Mouse (Mus musculus): Measurements from ENCODE around the gene F10. TPM values are rescaled to one million over a fixed set of nuclear protein-coding genes. Genes with fewer than 3 reads are reported as not detected.
A peak's percentile ranks its signal among the peaks of the same experiment; 100 is the strongest.

Gene F10
- polyA plus RNA-seq, 1 experiment from 2014 or later = 1.3 TPM

DNA sequence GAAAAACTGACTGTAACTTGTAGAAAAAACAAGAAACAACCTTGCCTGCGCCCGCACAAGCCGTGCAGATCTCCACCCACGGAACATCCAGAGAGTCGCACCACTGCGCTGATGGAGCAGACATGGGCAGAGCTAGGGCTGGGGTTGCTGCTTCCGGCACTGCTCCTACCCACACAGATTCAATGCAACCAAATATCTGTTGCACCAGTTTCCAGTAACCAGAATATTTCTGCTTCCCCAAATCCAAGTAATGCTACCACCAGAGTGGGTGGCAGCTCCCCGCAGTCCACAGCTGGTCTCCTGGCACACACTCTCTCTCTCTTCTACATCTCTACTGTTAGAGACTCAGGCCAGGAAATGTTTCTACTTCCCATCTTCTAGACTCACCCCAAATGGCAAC lies 15.3 kb upstream of the F10 start:
- Histone ChIP-seq H3K4me2 (no peak overlapping the region), H3K4me1 (no peaks in the 10 kb centered on the region), H3K4me3 (no peak overlapping the region), H3K27me3 (no peaks in the 10 kb centered on the region), H3K27ac (no peak overlapping the region), H3K36me3 (no peaks in the 10 kb centered on the region), H3K9me3 (no peaks in the 10 kb centered on the region), H3K9ac (no peak overlapping the region)
- no peak for ATAC-seq (ENCODE audit: borderline replicate concordance, extremely low read depth, low FRiP score, low TSS enrichment)
- WGBS = 91% methylated on average over 8 of the region's 8 CpGs

DNA sequence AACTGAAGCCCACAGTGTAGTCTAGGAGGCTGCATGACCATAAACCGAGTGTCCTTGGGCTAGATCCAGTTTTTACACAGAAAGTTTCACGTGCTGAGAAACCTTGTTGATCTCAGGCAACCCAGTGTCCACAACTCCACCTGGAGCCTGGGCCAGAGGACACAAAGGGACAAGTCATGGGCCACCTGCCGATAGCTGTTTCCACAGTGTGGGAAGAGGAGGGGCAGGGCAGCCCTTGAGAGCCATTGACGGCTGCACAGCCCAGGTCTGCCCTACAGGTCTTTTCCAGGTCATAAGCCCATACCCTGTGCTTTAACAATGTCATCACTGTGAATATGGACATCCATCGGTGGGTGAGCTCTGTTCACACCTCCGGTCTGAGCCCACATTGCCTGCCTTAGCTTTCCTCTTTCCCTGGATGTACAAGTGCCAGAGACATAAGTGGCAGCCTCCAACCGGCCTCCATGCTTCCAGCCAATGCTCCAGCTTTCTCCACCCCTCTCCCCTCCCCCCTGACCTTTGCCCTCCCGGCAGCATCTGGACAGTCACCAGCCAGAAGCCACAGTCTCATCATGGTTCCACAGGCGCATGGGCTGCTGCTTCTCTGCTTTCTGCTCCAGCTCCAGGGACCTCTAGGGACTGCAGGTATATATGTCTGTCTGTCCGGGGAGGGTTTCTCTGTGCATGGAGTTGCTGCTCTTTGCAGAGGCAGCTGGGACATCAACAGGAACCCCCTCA lies 11.5 kb upstream of the F10 start, which contains the start of gene F7:
Gene F7 (plus strand): TSS at position 548 of the 738 bp plus-strand sequence.
- no peak within 1 kb of the TSS for H3K4me2 ChIP-seq
- no peak within 1 kb of the TSS for H3K4me3 ChIP-seq
- no peaks in the 10 kb centered on the region for H3K4me1 ChIP-seq
- H3K9ac ChIP-seq = no peak within 1 kb of the TSS
- H3K27ac ChIP-seq = no peak within 1 kb of the TSS
- 43% methylated on average over 10 of the region's 10 CpGs for WGBS
- H3K27me3 ChIP-seq = no peaks in the 10 kb centered on the region
- H3K9me3 ChIP-seq = no peaks in the 10 kb centered on the region
- ATAC-seq (ENCODE audit: borderline replicate concordance, extremely low read depth, low FRiP score, low TSS enrichment) = no peak
- H3K36me3 ChIP-seq = no peaks in the 10 kb centered on the region

- no peak overlapping the region for H3K4me3 ChIP-seq
- H3K4me1 ChIP-seq = no peaks in the 10 kb centered on the region
- no peak for ATAC-seq (ENCODE audit: borderline replicate concordance, extremely low read depth, low FRiP score, low TSS enrichment)
- no peak overlapping the region for H3K27ac ChIP-seq
- no peak overlapping the region for H3K9ac ChIP-seq
- H3K36me3 ChIP-seq = no peaks in the 10 kb centered on the region
- no peak overlapping the region for H3K4me2 ChIP-seq
- no peaks in the 10 kb centered on the region for H3K9me3 ChIP-seq
- WGBS = 77% methylated on average over 5 of the region's 5 CpGs
- no peaks in the 10 kb centered on the region for H3K27me3 ChIP-seq
These were observed 9.5 kb upstream of the F10 start for GRCm38 (mm10) chr8:13027615-13028014.

GRCm38 (mm10) chr8:13028482-13028881 lies 8.6 kb upstream of the F10 start:
- no peak overlapping the region for H3K27ac ChIP-seq
- H3K4me2 ChIP-seq = no peak overlapping the region
- H3K9me3 ChIP-seq = no peaks in the 10 kb centered on the region
- H3K4me3 ChIP-seq = no peak overlapping the region
- WGBS = 43% methylated on average over 5 of the region's 5 CpGs
- no peaks in the 10 kb centered on the region for H3K27me3 ChIP-seq
- no peaks in the 10 kb centered on the region for H3K36me3 ChIP-seq
- ATAC-seq (ENCODE audit: borderline replicate concordance, extremely low read depth, low FRiP score, low TSS enrichment) = 0 out of 2 replicates have a peak, but pooled peaks have one; percentile 28
- no peak overlapping the region for H3K9ac ChIP-seq
- H3K4me1 ChIP-seq = no peaks in the 10 kb centered on the region

DNA sequence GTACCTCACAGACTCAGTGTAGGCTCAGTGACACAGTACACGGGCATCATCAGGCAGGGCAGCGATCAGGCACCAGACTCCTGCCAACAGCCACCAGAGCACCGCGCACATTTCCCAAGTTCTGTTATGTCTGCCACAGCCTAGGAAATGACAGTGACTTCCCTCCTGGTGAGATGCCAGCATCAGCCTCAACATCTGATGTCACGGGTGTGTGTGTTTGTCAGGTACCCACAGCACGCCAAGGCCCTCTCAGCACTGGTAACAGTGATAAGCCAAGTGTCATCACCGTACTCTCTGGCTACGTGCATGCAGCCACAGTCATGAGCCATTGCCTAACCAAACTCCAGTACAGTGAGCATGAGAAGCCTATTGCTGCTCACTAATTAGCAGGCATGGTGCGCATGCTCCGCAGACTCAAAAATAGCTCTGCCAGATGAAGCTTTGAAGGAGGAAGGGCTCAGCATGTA lies 729 bp upstream of the F10 start:
- no peak overlapping the region for H3K9ac ChIP-seq
- no peak overlapping the region for H3K27ac ChIP-seq
- 75% methylated on average over 10 of the region's 10 CpGs for WGBS
- no peaks in the 10 kb centered on the region for H3K27me3 ChIP-seq
- no peaks in the 10 kb centered on the region for H3K4me1 ChIP-seq
- ATAC-seq (ENCODE audit: borderline replicate concordance, extremely low read depth, low FRiP score, low TSS enrichment) = no peak
- no peaks in the 10 kb centered on the region for H3K36me3 ChIP-seq
- no peaks in the 10 kb centered on the region for H3K9me3 ChIP-seq
- H3K4me3 ChIP-seq = no peak overlapping the region
- H3K4me2 ChIP-seq = no peak overlapping the region

DNA sequence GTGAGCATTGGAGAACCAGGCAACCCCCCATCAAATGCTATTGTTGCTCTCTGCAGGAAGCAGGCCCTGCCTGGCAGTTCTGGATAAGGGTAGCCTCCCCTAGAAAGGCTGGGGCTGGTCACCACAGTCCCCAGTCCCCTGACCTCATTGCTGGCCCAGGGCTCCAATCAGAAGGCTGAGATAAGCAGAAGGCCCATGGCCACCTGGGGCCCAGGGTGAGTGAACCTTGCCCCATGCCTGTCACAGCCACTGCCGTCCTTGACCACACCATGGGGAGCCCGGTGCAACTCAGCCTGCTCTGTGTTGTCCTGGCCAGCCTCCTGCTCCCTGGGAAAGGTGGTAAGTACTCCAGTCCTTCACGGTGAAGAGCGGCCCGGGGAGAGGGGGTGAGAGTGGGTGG lies 461 bp downstream of the F10 start:
- H3K4me2 ChIP-seq = no peak overlapping the region

GRCm38 (mm10) chr8:13039054-13039453 lies 1.9 kb downstream of the F10 start:
- Histone ChIP-seq H3K27me3 (no peaks in the 10 kb centered on the region), H3K27ac (no peak overlapping the region)
- no peak for ATAC-seq (ENCODE audit: borderline replicate concordance, extremely low read depth, low FRiP score, low TSS enrichment)

More for the DNA sequence above, 461 bp downstream of the F10 start:
- Histone ChIP-seq H3K9ac (no peak overlapping the region), H3K4me1 (no peaks in the 10 kb centered on the region), H3K36me3 (no peaks in the 10 kb centered on the region), H3K9me3 (no peaks in the 10 kb centered on the region), H3K27me3 (no peaks in the 10 kb centered on the region), H3K27ac (no peak overlapping the region), H3K4me3 (no peak overlapping the region)
- no peak for ATAC-seq (ENCODE audit: borderline replicate concordance, extremely low read depth, low FRiP score, low TSS enrichment)
- 29% methylated on average over 5 of the region's 5 CpGs for WGBS

DNA sequence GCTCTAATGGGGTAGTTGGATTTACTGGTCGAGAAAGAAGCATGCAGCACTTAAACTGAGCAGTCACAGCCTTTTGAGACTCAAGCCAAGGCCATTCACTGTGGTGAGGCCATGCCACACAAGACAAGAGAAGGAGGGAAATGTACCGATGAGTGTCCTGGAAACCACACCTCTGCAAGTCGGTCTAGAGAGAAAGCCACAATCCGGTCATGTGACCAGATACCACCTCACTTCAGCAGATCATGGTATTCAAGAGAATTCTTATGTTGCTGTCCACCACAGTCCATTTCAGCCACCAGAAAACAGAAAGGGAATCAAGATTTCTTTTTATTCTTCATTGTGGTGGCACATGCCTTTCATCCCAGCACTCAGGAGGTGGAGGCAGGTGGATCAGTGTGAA lies 4.4 kb downstream of the F10 start:
- 74% methylated on average over 4 of the region's 4 CpGs for WGBS
- Histone ChIP-seq H3K27me3 (no peaks in the 10 kb centered on the region), H3K4me1 (no peaks in the 10 kb centered on the region), H3K4me3 (no peak overlapping the region), H3K27ac (no peak overlapping the region), H3K36me3 (no peaks in the 10 kb centered on the region), H3K4me2 (no peak overlapping the region), H3K9ac (no peak overlapping the region), H3K9me3 (no peaks in the 10 kb centered on the region)
- no peak for ATAC-seq (ENCODE audit: borderline replicate concordance, extremely low read depth, low FRiP score, low TSS enrichment)

More at GRCm38 (mm10) chr8:13039054-13039453, 1.9 kb downstream of the F10 start:
- H3K36me3 ChIP-seq = no peaks in the 10 kb centered on the region
- H3K9ac ChIP-seq = no peak overlapping the region
- H3K4me2 ChIP-seq = no peak overlapping the region
- WGBS = 68% methylated on average over 6 of the region's 6 CpGs
- H3K4me1 ChIP-seq = no peaks in the 10 kb centered on the region
- H3K4me3 ChIP-seq = no peak overlapping the region
- no peaks in the 10 kb centered on the region for H3K9me3 ChIP-seq

DNA sequence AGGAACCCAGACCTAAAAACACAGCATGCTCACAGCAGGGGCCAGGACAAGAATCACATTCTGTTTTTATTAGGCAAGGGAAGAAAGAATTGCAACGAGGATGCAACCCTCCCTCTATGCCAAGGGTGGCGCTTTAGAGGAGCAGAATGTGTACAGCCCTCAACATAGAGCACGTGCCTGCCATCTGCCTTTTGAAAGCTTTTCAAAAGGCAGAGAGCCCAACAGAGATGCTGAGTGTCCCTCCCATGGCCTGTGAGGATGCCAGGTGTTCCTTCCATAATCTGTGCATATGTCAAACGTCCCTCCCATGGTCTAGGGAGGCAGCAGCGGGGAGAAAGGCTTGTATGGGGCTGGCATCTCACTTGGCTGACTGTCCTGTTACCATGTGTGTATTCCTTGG lies 10.5 kb downstream of the F10 start:
- 59% methylated on average over 5 of the region's 5 CpGs for WGBS
- Histone ChIP-seq H3K4me3 (no peak overlapping the region), H3K9ac (no peak overlapping the region), H3K36me3 (no peaks in the 10 kb centered on the region), H3K4me2 (no peak overlapping the region), H3K27me3 (no peaks in the 10 kb centered on the region), H3K27ac (no peak overlapping the region), H3K4me1 (no peaks in the 10 kb centered on the region), H3K9me3 (no peaks in the 10 kb centered on the region)
- no peak for ATAC-seq (ENCODE audit: borderline replicate concordance, extremely low read depth, low FRiP score, low TSS enrichment)

- no peak for ATAC-seq (ENCODE audit: borderline replicate concordance, extremely low read depth, low FRiP score, low TSS enrichment)
- Histone ChIP-seq H3K27ac (no peak overlapping the region), H3K36me3 (no peaks in the 10 kb centered on the region), H3K27me3 (no peaks in the 10 kb centered on the region), H3K4me3 (no peak overlapping the region), H3K9ac (no peak overlapping the region), H3K9me3 (no peaks in the 10 kb centered on the region), H3K4me1 (no peaks in the 10 kb centered on the region), H3K4me2 (no peak overlapping the region)
- 76% methylated on average over 10 of the region's 10 CpGs for WGBS
These were observed 13.4 kb downstream of the F10 start for GRCm38 (mm10) chr8:13050550-13050949.

DNA sequence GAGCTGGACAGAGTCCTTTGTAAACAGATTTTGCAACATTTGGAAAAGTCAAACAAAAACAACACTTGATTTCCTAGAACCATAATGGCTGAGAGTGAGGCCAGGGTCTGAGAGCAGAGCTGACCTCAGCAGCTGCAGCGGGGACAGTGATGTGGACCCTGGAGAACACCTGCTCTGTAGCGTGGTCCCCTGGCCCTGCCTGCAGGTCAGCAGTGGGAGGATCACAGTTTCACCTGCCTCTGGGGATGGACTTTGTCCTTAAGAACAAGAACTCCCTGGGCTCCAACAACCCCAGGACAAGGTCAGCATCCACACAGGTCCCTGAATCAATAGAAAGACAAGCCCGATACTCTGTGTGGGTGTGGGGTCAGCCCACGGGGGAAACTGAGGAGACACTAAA lies 20.2 kb downstream of the F10 start:
- WGBS = 82% methylated on average over 4 of the region's 4 CpGs
- Histone ChIP-seq H3K36me3 (no peaks in the 10 kb centered on the region), H3K9me3 (no peaks in the 10 kb centered on the region), H3K4me3 (no peak overlapping the region), H3K27me3 (no peaks in the 10 kb centered on the region), H3K4me2 (no peak overlapping the region), H3K27ac (no peak overlapping the region), H3K4me1 (no peaks in the 10 kb centered on the region), H3K9ac (no peak overlapping the region)
- no peak for ATAC-seq (ENCODE audit: borderline replicate concordance, extremely low read depth, low FRiP score, low TSS enrichment)

DNA sequence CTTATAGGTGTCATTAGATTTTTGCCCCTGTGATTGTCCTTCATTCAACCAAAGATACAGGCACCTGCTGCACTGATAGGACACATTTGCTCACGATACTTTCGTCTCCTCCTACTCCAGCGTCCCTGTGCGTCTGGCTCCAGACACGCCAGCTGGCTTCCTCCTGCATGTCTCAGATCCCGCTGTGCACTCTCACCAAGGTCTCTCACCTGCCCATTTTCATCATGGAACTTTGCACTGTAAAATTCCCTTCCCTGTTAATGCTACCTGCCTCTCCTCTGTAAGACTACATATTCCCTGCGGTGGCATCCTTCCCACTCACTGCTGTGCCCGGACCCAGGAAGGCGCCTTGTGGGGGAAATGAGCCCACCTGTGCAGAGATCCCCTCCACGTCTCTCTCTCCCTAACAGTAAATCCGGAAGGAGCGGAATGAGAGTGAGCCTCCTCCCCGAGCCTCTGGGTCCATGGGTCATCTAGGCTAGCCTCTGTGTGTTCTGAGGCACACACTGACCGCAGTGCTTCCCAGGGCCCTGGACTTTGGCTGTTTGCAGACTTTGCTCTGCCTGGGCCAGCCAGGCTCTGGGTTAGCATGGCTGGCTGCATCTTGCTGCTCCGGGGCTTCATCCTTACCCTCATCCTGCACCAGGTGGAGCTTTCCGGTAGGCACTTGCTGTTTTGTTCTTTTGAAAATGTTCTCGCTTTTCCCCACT lies 23.5 kb downstream of the F10 start, which contains the start of gene Proz:
Gene Proz (plus strand): TSS at position 474 of the 710 bp plus-strand sequence.
- Histone ChIP-seq H3K36me3 (no peaks in the 10 kb centered on the region), H3K4me2 (no peak within 1 kb of the TSS), H3K4me3 (no peak within 1 kb of the TSS), H3K9ac (no peak within 1 kb of the TSS), H3K4me1 (no peaks in the 10 kb centered on the region), H3K27me3 (no peaks in the 10 kb centered on the region), H3K27ac (no peak within 1 kb of the TSS), H3K9me3 (no peaks in the 10 kb centered on the region)
- WGBS = 73% methylated on average over 17 of the region's 17 CpGs
- ATAC-seq (ENCODE audit: borderline replicate concordance, extremely low read depth, low FRiP score, low TSS enrichment) = no peak

All from lung, embryonic 15.5 days (tissue).